ENCODE assay signal across 10 mouse cellular contexts in genomic region chr2:134872490-134872781, GRCm38 (mm10).
DNase-seq lines count a peak whose midpoint lies in the region; ATAC-seq and TF ChIP-seq lines count a peak whose summit lies in the region.
"Had no signal": no experiment of that assay in that cellular context is flagged by ENCODE, and none has a peak within 500 bp of the region (broad histone marks: within the 10 kb centered on the region; RNA-seq: fewer than 3 reads in every experiment).

No protein-coding gene starts in this region.

- H3K4me3 ChIP-seq in heart, adult 2 months, result peak overlapping the region; percentile 24
- no peak overlapping the region for H3K4me3 ChIP-seq in lung, embryonic 16.5 days (ENCODE audit: low read length)
- H3K4me3 ChIP-seq in heart, embryonic 13.5 days, result no peak overlapping the region
- H3K4me3 ChIP-seq: embryonic facial prominence, embryonic 12.5 days had no signal

- peaks cover 8% of the 10 kb centered on the region for H3K36me3 ChIP-seq in heart, adult 2 months (ENCODE audit: control insufficient read depth, insufficient read depth, low read length)
- H3K36me3 ChIP-seq in lung, embryonic 16.5 days (ENCODE audit: control insufficient read depth, insufficient read depth, low read length), result no peaks in the 10 kb centered on the region
- H3K36me3 ChIP-seq in heart, embryonic 13.5 days, result no peaks in the 10 kb centered on the region
- H3K36me3 ChIP-seq: embryonic facial prominence, embryonic 12.5 days had no signal

- no peak overlapping the region for H3K9ac ChIP-seq in heart, adult 2 months (ENCODE audit: low read depth, low read length)
- H3K9ac ChIP-seq in lung, embryonic 16.5 days (ENCODE audit: low read length), result no peak overlapping the region
- no peak overlapping the region for H3K9ac ChIP-seq in heart, embryonic 13.5 days
- H3K9ac ChIP-seq: embryonic facial prominence, embryonic 12.5 days had no signal

- H3K79me2 ChIP-seq in heart, adult 2 months (replicated peaks; ENCODE audit: control insufficient read depth, insufficient read depth, low read length), result no peaks in the 10 kb centered on the region

- no peak for TF ChIP-seq CTCF in heart, adult 2 months (IDR thresholded peaks at IDR 0.05)

- peaks cover 9% of the 10 kb centered on the region for H3K4me1 ChIP-seq in heart, adult 2 months (ENCODE audit: control insufficient read depth, insufficient read depth, low read length)
- H3K4me1 ChIP-seq in lung, embryonic 16.5 days (replicated peaks; ENCODE audit: control insufficient read depth, insufficient read depth, low read length), result peaks cover 16% of the 10 kb centered on the region
- H3K4me1 ChIP-seq in heart, embryonic 13.5 days, result peaks cover 18% of the 10 kb centered on the region
- H3K4me1 ChIP-seq: embryonic facial prominence, embryonic 12.5 days had no signal

- TF ChIP-seq POLR2A in heart, adult 2 months (IDR thresholded peaks at IDR 0.05; ENCODE audit: insufficient read depth, low read depth, low read length), result 0 out of 2 replicates have a peak, but pooled peaks have one; percentile 22

- no peaks in the 10 kb centered on the region for H3K27me3 ChIP-seq in heart, adult 2 months (ENCODE audit: control insufficient read depth, insufficient read depth, low read length)
- no peaks in the 10 kb centered on the region for H3K27me3 ChIP-seq in lung, embryonic 16.5 days (ENCODE audit: control insufficient read depth, insufficient read depth, low read depth, low read length)
- H3K27me3 ChIP-seq in heart, embryonic 13.5 days (replicated peaks), result no peaks in the 10 kb centered on the region
- H3K27me3 ChIP-seq: embryonic facial prominence, embryonic 12.5 days had no signal

- DNase-seq in heart, adult 2 months, result no peak
- no peak for DNase-seq in heart, postnatal 14 days
- DNase-seq in lung, adult 18-20 months, result no peak
- no peak for DNase-seq in cerebellum, postnatal 14 days
- no peak for DNase-seq in ovary, postnatal 10 days (ENCODE audit: low spot score)
- DNase-seq: thymus, adult 18-20 months had no signal

- no peak for TF ChIP-seq EP300 in heart, adult 2 months (IDR thresholded peaks at IDR 0.05; ENCODE audit: insufficient read depth, low read depth, low read length)

- H3K27ac ChIP-seq in heart, adult 2 months, result peak overlapping the region; percentile 80
- H3K27ac ChIP-seq in lung, embryonic 16.5 days (ENCODE audit: low read length), result peak overlapping the region; percentile 75
- peak overlapping the region; percentile 80 for H3K27ac ChIP-seq in heart, embryonic 13.5 days (replicated peaks)
- H3K27ac ChIP-seq: embryonic facial prominence, embryonic 12.5 days had no signal

- no peaks in the 10 kb centered on the region for H3K9me3 ChIP-seq in lung, embryonic 16.5 days (ENCODE audit: control insufficient read depth, low read length)
- no peaks in the 10 kb centered on the region for H3K9me3 ChIP-seq in heart, embryonic 13.5 days
- H3K9me3 ChIP-seq: embryonic facial prominence, embryonic 12.5 days had no signal

- ATAC-seq in lung, embryonic 16.5 days (ENCODE audit: low read depth), result peak; percentile 84
- ATAC-seq in heart, embryonic 13.5 days (ENCODE audit: extremely low read depth, insufficient number of reproducible peaks, low FRiP score, low TSS enrichment), result no peak
- ATAC-seq in megakaryocyte progenitor cell, adult 5-6 weeks (replicated peaks; ENCODE audit: poor library complexity), result peak; percentile 94

- intact Hi-C loops in heart, adult 2 months (cut with DNase I), result loop anchor here (10.0 kb wide), 1 partner anchor 228 kb away; the partner anchor contains the start of gene Tmx4
- intact Hi-C loops in heart, postnatal 14 days (cut with DNase I), result no loop called here

- peak overlapping the region; percentile 25 for H3K4me2 ChIP-seq in lung, embryonic 16.5 days (ENCODE audit: low read depth, low read length)
- H3K4me2 ChIP-seq in heart, embryonic 13.5 days, result peak overlapping the region; percentile 55
- H3K4me2 ChIP-seq: embryonic facial prominence, embryonic 12.5 days had no signal
